Mouse (Mus musculus) gastrocnemius, adult 2 months (tissue): ENCODE results near the gene G6pc. TPM values are rescaled to one million over a fixed set of nuclear protein-coding genes. Genes with fewer than 3 reads are reported as not detected.
A peak's percentile ranks its signal among the peaks of the same experiment; 100 is the strongest.
"Not testable (repeated sequence)": the region's sequence is repeated elsewhere in the genome, so short reads cannot be mapped to it uniquely, and the experiment has no call there.

Source experiments
- DNase-seq: peaks from one replicate; pipeline ENCODE4 v3.0.0; 2022
- H3K27ac ChIP-seq: fragments of 200-600 bp; 2 replicates; pipeline ENCODE4 v1.8.1; 2022; ENCODE audit warnings: mild to moderate bottlenecking
- H3K4me3 ChIP-seq: fragments of 200-600 bp; 2 replicates; pipeline ENCODE4 v1.8.1; 2022; ENCODE audit warnings: mild to moderate bottlenecking, moderate library complexity
- CTCF ChIP-seq: fragments of 200-600 bp; IDR thresholded peaks from 2 replicates; pipeline ENCODE4 v1.8.1; 2022; ENCODE audit warnings: antibody characterized with exemption, mild to moderate bottlenecking, moderate library complexity
- intact Hi-C: fragments of 180-260 bp; cut with DNase I; formaldehyde crosslinking; loops from one replicate; pipeline ENCODE4 v1.15.1; 2025
- long read RNA-seq, 2 experiments: library from polyadenylated mRNA; stranded (forward); transcript quantifications; one replicate each; pipeline ENCODE4 v2.0.0; 2021
- total RNA-seq, 2 experiments: library from RNA; stranded (reverse); gene quantifications; 2 replicates each; pipeline ENCODE4 v1.2.3; 2021

Gene G6pc
- not detected for total RNA-seq
- long read RNA-seq, experiment 1, result 0 reads
- long read RNA-seq, experiment 2, result 0 reads

- Histone ChIP-seq H3K27ac (no peak within 1 kb of the TSS), H3K4me3 (no peak within 1 kb of the TSS)
- DNase-seq, result no peak
- intact Hi-C loops, result no loop called here
- TF ChIP-seq CTCF, result no peak
Observed at GRCm38 (mm10) chr11:101367326-101367935, at the start of gene G6pc. Gene G6pc (plus strand): TSS chr11:101367561.

DNA sequence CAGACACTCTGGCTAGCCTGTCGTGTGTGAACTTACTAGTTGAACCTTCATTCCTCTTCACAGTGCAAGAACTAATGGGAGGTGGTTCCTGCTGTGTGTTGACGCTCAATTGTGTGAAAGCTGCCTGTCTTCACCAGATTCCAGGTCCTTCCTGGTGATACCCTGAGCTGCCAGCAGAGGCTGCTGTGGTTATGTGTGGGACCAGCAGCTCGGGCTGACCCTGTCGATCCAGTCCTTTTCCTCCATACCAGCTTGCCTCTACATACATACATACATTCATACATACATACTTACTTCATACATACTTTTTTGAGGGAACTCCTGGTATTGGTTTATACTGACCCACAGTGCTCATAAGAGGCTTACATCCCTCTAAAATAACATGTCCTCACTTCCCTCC is 43.8 kb upstream of the G6pc start:
- DNase-seq, result peak; percentile 73
- Histone ChIP-seq H3K4me3 (no peak overlapping the region), H3K27ac (no peak overlapping the region)
- TF ChIP-seq CTCF, result peak; percentile 93
- intact Hi-C loops, result loop anchor here (1.0 kb wide), 1 partner anchor 72 kb away; no protein-coding TSS in a partner anchor

- Histone ChIP-seq H3K27ac (no peak within 1 kb of the TSS), H3K4me3 (peak within 1 kb of the TSS; percentile 30)
- no peak for DNase-seq
- intact Hi-C loops, result no loop called here
- no peak for TF ChIP-seq CTCF
Observed at GRCm38 (mm10) chr11:101324763-101325162, 42.6 kb upstream of the G6pc start, which contains the start of gene Aoc2. Gene Aoc2 (plus strand): TSS chr11:101325063.

GRCm38 (mm10) chr11:101325201-101325600 is 42.2 kb upstream of the G6pc start:
- DNase-seq, intact Hi-C loops, H3K27ac ChIP-seq: not testable (repeated sequence)
- peak overlapping the region; percentile 30 for H3K4me3 ChIP-seq

- intact Hi-C loops, result no loop called here
- Histone ChIP-seq H3K27ac (no peak overlapping the region), H3K4me3 (no peak overlapping the region)
- TF ChIP-seq CTCF, result no peak
- no peak for DNase-seq
Observed at GRCm38 (mm10) chr11:101326147-101326546, 41.2 kb upstream of the G6pc start.

- DNase-seq, result no peak
- intact Hi-C loops, result no loop called here
- H3K27ac ChIP-seq, result no peak overlapping the region
- no peak for TF ChIP-seq CTCF
- no peak overlapping the region for H3K4me3 ChIP-seq
Observed at GRCm38 (mm10) chr11:101327311-101327710, 40.0 kb upstream of the G6pc start.

- intact Hi-C loops, result no loop called here
- peak overlapping the region; percentile 29 for H3K27ac ChIP-seq
Observed at GRCm38 (mm10) chr11:101328941-101329635, 38.3 kb upstream of the G6pc start.

GRCm38 (mm10) chr11:101330371-101330924 is 36.9 kb upstream of the G6pc start, which contains the start of gene Aoc3:
Gene Aoc3 (plus strand): TSS chr11:101330605.
- peak within 1 kb of the TSS; percentile 81 for H3K27ac ChIP-seq
- intact Hi-C loops, result no loop called here
- peak within 1 kb of the TSS; percentile 65 for H3K4me3 ChIP-seq
- DNase-seq, result peak; percentile 59
- no peak for TF ChIP-seq CTCF

More at GRCm38 (mm10) chr11:101328941-101329635, 38.3 kb upstream of the G6pc start:
- no peak for TF ChIP-seq CTCF
- DNase-seq, result peak; percentile 60
- no peak overlapping the region for H3K4me3 ChIP-seq

- DNase-seq, intact Hi-C loops: not testable (repeated sequence)
- H3K4me3 ChIP-seq, result peak overlapping the region; percentile 65
- H3K27ac ChIP-seq, result peak overlapping the region; percentile 81
Observed at GRCm38 (mm10) chr11:101330961-101331360, 36.4 kb upstream of the G6pc start.

GRCm38 (mm10) chr11:101332537-101332936 is 34.8 kb upstream of the G6pc start:
- intact Hi-C loops, result no loop called here
- peak overlapping the region; percentile 81 for H3K27ac ChIP-seq
- H3K4me3 ChIP-seq, result peak overlapping the region; percentile 65
- DNase-seq, result no peak
- TF ChIP-seq CTCF, result no peak

GRCm38 (mm10) chr11:101334023-101334422 is 33.3 kb upstream of the G6pc start:
- intact Hi-C loops, result no loop called here
- TF ChIP-seq CTCF, result no peak
- DNase-seq, result no peak
- Histone ChIP-seq H3K27ac (peak overlapping the region; percentile 56), H3K4me3 (peak overlapping the region; percentile 65)

DNA sequence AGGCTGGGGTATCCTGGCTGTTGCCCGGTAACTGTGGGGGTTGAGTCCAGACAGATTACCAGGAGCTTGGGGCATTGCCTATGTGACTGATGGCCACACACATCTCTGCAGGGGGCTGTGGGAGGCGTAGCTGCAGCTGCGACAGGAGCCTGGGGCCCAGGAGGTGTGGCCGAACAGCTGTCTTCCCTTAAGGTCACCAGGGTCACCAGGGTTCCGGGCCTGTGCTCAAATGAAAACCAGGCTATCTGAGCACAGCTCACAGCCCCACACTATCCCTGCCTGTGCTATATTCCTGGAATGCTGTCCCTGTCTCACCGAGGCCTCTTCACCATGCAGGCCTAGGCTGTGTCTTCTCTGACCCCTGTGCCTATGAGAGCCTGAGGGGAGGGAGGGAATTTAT is 32.8 kb upstream of the G6pc start:
- no peak for TF ChIP-seq CTCF
- H3K27ac ChIP-seq, result no peak overlapping the region
- peak overlapping the region; percentile 65 for H3K4me3 ChIP-seq
- no peak for DNase-seq
- intact Hi-C loops, result no loop called here

DNA sequence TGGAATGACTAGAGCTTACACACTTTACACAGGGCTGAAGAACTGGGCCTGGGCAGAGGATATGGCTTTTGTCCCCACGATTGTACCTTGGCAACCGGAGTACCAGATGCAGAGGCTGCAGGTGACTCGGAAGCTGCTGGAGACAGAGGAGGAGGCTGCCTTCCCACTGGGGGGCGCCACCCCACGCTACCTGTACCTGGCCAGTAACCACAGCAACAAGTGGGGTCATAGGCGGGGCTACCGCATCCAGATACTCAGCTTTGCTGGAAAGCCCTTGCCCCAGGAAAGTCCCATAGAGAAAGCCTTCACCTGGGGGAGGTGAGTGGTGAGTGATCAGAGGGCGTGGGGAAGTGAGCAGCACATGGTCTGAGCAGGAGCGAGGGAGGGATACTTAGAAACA is 31.7 kb upstream of the G6pc start:
- TF ChIP-seq CTCF, result peak; percentile 17; the same call in 1 of the 2 replicates

More for the DNA sequence above, 31.7 kb upstream of the G6pc start:
- no peak overlapping the region for H3K27ac ChIP-seq
- no peak for DNase-seq
- H3K4me3 ChIP-seq, result peak overlapping the region; percentile 23
- intact Hi-C loops, result no loop called here
